Mouse (Mus musculus): ENCODE measurements at regions not wholly inside any gene's neighbourhood (a gene's known extent, or its start where the extent isn't known, plus 50 kb on each side); places are given as distances from the start of the nearest gene placed in this dataset.

DNA sequence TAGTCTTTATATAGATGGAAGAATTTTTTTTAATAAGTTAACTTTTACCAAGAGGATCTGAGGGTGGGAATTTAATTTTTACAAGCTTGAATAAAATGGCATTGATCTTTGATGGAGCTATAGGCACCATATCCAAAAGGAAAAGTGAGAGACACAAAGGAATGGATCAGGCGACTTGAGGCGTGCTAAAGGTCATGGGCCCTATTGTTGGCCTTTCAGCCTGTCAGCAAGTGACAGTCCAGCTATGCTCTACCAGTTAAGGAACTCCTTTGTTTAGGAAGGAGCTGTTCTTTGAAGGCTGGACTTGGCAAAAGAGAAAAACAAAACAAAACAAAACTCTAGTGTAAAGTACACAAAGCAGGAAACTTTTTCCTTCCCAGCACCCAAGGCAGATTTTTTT lies 403.8 kb downstream of the Tmem161b start:
- no peak overlapping the region for H3K27ac ChIP-seq (ENCODE audit: low read depth)
- TF ChIP-seq CTCF (IDR thresholded peaks at IDR 0.05; ENCODE audit: low read depth) (no peak), EP300 (IDR thresholded peaks at IDR 0.05; ENCODE audit: low read depth) (no peak)
- H3K36me3 ChIP-seq (replicated peaks; ENCODE audit: insufficient read depth, low read length), result no peaks in the 10 kb centered on the region
- ATAC-seq, result no peak
- H3K4me2 ChIP-seq (ENCODE audit: low read depth, low read length), result no peak overlapping the region
- 64% methylated on average over 2 of the region's 2 CpGs for WGBS (ENCODE audit: insufficient replicate concordance)
- H3K4me3 ChIP-seq (ENCODE audit: low read depth, low read length), result no peak overlapping the region
- H3K27me3 ChIP-seq (ENCODE audit: insufficient read depth, low read length), result no peaks in the 10 kb centered on the region
- H3K9ac ChIP-seq (replicated peaks), result no peak overlapping the region
- DNase-seq, result no peak
- H3K4me1 ChIP-seq (ENCODE audit: insufficient read depth), result no peaks in the 10 kb centered on the region
- H3K9me3 ChIP-seq (ENCODE audit: low read length), result no peaks in the 10 kb centered on the region

DNA sequence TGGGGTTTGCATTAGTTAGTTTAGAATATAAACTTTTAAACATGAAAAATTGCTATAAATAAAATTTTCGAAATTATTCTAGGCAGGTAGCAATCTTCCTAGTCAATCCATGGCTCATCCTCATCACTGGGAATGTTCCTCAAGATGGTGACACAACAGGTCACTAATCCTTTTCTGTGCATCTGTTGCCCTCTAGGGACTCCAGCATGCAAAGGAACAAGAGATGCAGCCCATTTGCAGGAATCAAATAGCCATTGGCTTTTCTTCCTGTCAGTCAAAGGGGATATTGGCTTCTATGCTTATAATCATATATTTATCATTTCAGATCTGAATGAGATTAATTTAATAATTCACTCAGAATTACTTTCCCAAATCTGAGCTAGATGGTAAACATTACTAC lies 404.3 kb downstream of the Tmem161b start:
- 57% methylated on average over 1 of the region's 1 CpGs for WGBS (ENCODE audit: insufficient replicate concordance)
- no peak for TF ChIP-seq CTCF (IDR thresholded peaks at IDR 0.05; ENCODE audit: low read depth)
- no peak for TF ChIP-seq EP300 (IDR thresholded peaks at IDR 0.05; ENCODE audit: low read depth)

DNA sequence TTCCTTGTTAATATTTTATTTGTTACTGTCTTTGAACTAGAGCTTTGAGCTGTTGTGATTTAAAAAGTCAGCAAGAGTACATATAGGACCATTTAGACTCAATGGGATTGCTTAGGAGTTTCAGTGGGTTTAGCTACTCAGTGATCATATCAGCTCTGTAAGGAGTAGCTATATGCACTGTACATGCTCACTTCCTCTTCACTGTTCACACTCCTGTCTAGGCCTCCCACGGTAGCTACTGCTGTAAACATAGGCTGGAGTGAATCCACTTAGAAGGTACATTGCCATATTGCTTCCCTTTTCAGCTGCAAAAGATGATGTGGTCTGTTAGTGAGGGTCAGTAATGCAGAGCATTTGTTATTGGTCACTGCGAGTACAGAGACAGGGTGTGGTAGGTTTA lies 408.6 kb downstream of the Tmem161b start:
- Histone ChIP-seq H3K27ac (ENCODE audit: low read depth) (no peak overlapping the region), H3K9ac (replicated peaks) (no peak overlapping the region), H3K27me3 (ENCODE audit: insufficient read depth, low read length) (no peaks in the 10 kb centered on the region), H3K4me2 (ENCODE audit: low read depth, low read length) (no peak overlapping the region), H3K36me3 (replicated peaks; ENCODE audit: insufficient read depth, low read length) (no peaks in the 10 kb centered on the region), H3K4me1 (ENCODE audit: insufficient read depth) (no peaks in the 10 kb centered on the region), H3K4me3 (ENCODE audit: low read depth, low read length) (no peak overlapping the region), H3K9me3 (ENCODE audit: low read length) (no peaks in the 10 kb centered on the region)
- WGBS (ENCODE audit: insufficient replicate concordance), result 57% methylated on average over 2 of the region's 2 CpGs
- DNase-seq (no peak), ATAC-seq (no peak)
- no peak for TF ChIP-seq EP300 (IDR thresholded peaks at IDR 0.05; ENCODE audit: low read depth)
- TF ChIP-seq CTCF (IDR thresholded peaks at IDR 0.05; ENCODE audit: low read depth), result no peak

More for the DNA sequence above, 404.3 kb downstream of the Tmem161b start:
- no peak overlapping the region for H3K4me3 ChIP-seq (ENCODE audit: low read depth, low read length)
- no peak overlapping the region for H3K4me2 ChIP-seq (ENCODE audit: low read depth, low read length)
- ATAC-seq, result no peak
- H3K36me3 ChIP-seq (replicated peaks; ENCODE audit: insufficient read depth, low read length), result no peaks in the 10 kb centered on the region
- H3K27me3 ChIP-seq (ENCODE audit: insufficient read depth, low read length), result no peaks in the 10 kb centered on the region
- H3K9ac ChIP-seq (replicated peaks), result no peak overlapping the region
- H3K4me1 ChIP-seq (ENCODE audit: insufficient read depth), result no peaks in the 10 kb centered on the region
- no peaks in the 10 kb centered on the region for H3K9me3 ChIP-seq (ENCODE audit: low read length)
- DNase-seq, result no peak
- no peak overlapping the region for H3K27ac ChIP-seq (ENCODE audit: low read depth)

DNA sequence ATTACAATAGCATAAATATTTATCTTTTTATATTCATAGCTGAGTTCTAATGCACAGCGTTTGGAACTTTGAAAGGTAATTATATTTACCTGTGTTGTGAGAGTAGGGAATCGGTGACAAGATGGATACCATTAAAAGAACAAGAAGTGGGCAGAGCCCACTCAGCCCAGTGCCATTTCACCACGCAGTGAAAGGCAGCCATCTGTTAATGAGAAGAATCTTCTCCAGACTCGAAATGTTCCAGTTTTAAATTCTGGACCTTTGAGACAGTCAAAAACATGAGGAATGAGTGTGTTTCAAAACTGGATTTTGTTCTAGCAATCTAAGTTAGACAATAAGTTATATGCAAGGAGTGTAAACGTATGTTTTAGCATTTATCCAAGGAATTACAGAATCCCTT lies 410.4 kb downstream of the Tmem161b start:
- no peaks in the 10 kb centered on the region for H3K27me3 ChIP-seq (ENCODE audit: insufficient read depth, low read length)
- 72% methylated on average over 5 of the region's 5 CpGs for WGBS (ENCODE audit: insufficient replicate concordance)
- H3K36me3 ChIP-seq (replicated peaks; ENCODE audit: insufficient read depth, low read length), result no peaks in the 10 kb centered on the region
- no peaks in the 10 kb centered on the region for H3K9me3 ChIP-seq (ENCODE audit: low read length)
- no peak for DNase-seq
- no peak overlapping the region for H3K4me3 ChIP-seq (ENCODE audit: low read depth, low read length)
- no peak for ATAC-seq
- no peaks in the 10 kb centered on the region for H3K4me1 ChIP-seq (ENCODE audit: insufficient read depth)
- H3K27ac ChIP-seq (ENCODE audit: low read depth), result no peak overlapping the region
- TF ChIP-seq CTCF (IDR thresholded peaks at IDR 0.05; ENCODE audit: low read depth), result no peak
- TF ChIP-seq EP300 (IDR thresholded peaks at IDR 0.05; ENCODE audit: low read depth), result no peak
- no peak overlapping the region for H3K4me2 ChIP-seq (ENCODE audit: low read depth, low read length)
- H3K9ac ChIP-seq (replicated peaks), result no peak overlapping the region

DNA sequence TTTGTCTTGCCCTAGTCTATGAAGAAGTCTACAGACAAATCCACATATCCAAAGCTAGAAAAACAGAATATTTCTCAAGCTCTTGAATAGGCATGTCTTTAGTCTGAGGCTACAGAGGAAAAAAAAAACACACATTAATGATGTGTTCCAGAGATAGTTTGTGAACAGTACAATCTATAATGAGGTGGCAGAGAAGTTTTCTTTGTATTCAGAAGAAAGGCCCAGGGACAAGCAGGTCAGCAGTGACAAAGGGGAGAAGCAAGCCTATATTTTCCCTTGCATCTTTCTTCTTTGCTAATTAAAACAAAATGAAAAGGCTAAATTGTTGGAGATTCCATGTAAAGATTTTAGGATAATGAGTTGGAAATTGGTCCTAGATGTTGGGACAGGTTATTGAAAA lies 414.7 kb downstream of the Tmem161b start:
- H3K9ac ChIP-seq (replicated peaks), result no peak overlapping the region
- TF ChIP-seq CTCF (IDR thresholded peaks at IDR 0.05; ENCODE audit: low read depth) (no peak), EP300 (IDR thresholded peaks at IDR 0.05; ENCODE audit: low read depth) (no peak)
- no peak overlapping the region for H3K4me2 ChIP-seq (ENCODE audit: low read depth, low read length)
- H3K27me3 ChIP-seq (ENCODE audit: insufficient read depth, low read length), result no peaks in the 10 kb centered on the region
- H3K36me3 ChIP-seq (replicated peaks; ENCODE audit: insufficient read depth, low read length), result no peaks in the 10 kb centered on the region
- DNase-seq (no peak), ATAC-seq (no peak)
- no peaks in the 10 kb centered on the region for H3K9me3 ChIP-seq (ENCODE audit: low read length)
- H3K4me1 ChIP-seq (ENCODE audit: insufficient read depth), result no peaks in the 10 kb centered on the region
- no peak overlapping the region for H3K4me3 ChIP-seq (ENCODE audit: low read depth, low read length)
- H3K27ac ChIP-seq (ENCODE audit: low read depth), result no peak overlapping the region

DNA sequence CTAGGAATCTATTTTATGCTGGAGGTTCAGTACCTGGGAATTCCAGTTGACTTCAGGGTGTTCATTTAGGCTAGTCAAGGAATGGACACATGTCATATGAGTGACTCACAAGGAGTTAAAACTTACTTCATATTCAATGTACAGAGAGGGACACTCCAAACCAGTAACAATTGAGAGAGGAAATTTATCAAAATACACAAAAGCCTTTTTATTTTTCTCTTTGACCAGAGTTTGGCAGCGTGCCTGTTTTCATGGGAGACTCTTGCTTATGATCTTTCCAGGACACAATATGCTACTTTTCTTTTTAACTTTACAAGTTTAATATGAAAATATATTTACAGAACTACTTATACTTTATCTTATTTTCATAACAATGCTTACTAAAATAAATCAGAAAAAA lies 415.5 kb downstream of the Tmem161b start:
- H3K27ac ChIP-seq (ENCODE audit: low read depth), result no peak overlapping the region
- H3K36me3 ChIP-seq (replicated peaks; ENCODE audit: insufficient read depth, low read length), result no peaks in the 10 kb centered on the region
- no peak for TF ChIP-seq EP300 (IDR thresholded peaks at IDR 0.05; ENCODE audit: low read depth)
- no peak for TF ChIP-seq CTCF (IDR thresholded peaks at IDR 0.05; ENCODE audit: low read depth)
- WGBS (ENCODE audit: insufficient replicate concordance), result 73% methylated on average over 1 of the region's 1 CpGs
- H3K9me3 ChIP-seq (ENCODE audit: low read length), result no peaks in the 10 kb centered on the region
- H3K4me1 ChIP-seq (ENCODE audit: insufficient read depth), result no peaks in the 10 kb centered on the region
- no peak overlapping the region for H3K4me3 ChIP-seq (ENCODE audit: low read depth, low read length)
- ATAC-seq (no peak), DNase-seq (no peak)
- H3K27me3 ChIP-seq (ENCODE audit: insufficient read depth, low read length), result no peaks in the 10 kb centered on the region
- H3K4me2 ChIP-seq (ENCODE audit: low read depth, low read length), result no peak overlapping the region
- H3K9ac ChIP-seq (replicated peaks), result no peak overlapping the region

DNA sequence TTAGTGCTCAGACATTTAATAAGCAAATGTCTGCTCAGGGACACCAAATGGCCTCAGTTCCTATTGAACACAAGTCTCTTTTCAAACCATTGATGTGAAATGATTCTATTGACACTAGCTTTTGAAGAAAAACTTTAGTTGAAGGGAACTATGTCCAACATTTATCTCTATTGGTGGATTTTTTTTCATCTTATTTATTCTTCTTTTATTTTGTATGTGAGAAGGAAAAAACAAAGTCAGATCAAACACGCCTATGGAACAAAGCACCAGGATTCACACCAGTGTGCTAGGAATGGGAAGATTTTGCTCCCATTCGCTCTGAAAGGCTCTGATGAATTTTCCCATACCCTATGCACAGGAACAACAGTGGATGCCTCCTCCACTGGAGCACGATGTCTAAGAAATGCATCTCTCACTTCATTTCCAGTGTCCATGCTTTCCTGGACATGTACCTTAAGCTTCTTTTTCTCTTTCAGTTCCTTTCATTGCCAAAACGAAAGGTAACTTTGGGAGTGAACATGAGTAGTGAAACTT lies 416.4 kb downstream of the Tmem161b start:
- no peaks in the 10 kb centered on the region for H3K4me1 ChIP-seq (ENCODE audit: insufficient read depth)
- H3K4me3 ChIP-seq (ENCODE audit: low read depth, low read length), result no peak overlapping the region
- whole genome bisulfite sequencing (ENCODE audit: insufficient replicate concordance), result 66% methylated on average over 4 of the region's 4 CpGs
- H3K9ac ChIP-seq (replicated peaks), result no peak overlapping the region
- no peak for DNase-seq
- no peak overlapping the region for H3K4me2 ChIP-seq (ENCODE audit: low read depth, low read length)
- H3K27me3 ChIP-seq (ENCODE audit: insufficient read depth, low read length), result no peaks in the 10 kb centered on the region
- H3K27ac ChIP-seq (ENCODE audit: low read depth), result no peak overlapping the region
- TF ChIP-seq CTCF (IDR thresholded peaks at IDR 0.05; ENCODE audit: low read depth) (no peak), EP300 (IDR thresholded peaks at IDR 0.05; ENCODE audit: low read depth) (no peak)
- no peak for ATAC-seq
- no peaks in the 10 kb centered on the region for H3K36me3 ChIP-seq (replicated peaks; ENCODE audit: insufficient read depth, low read length)
- H3K9me3 ChIP-seq (ENCODE audit: low read length), result no peaks in the 10 kb centered on the region

Data from liver, postnatal 0 days (tissue).